Mouse (Mus musculus) embryonic facial prominence, embryonic 11.5 days (tissue): Measurements from ENCODE around the gene Marcks. TPM values are rescaled to one million over a fixed set of nuclear protein-coding genes. Genes with fewer than 3 reads are reported as not detected.
"Not testable (repeated sequence)": the region's sequence is repeated elsewhere in the genome, so short reads cannot be mapped to it uniquely, and the experiment has no call there.

ENCODE experiments used
- ATAC-seq: fragments of 200-750 bp; cut with Nextera tagmentation; replicated peaks from 2 replicates; pipeline ENCODE4 v1.8.0; 2017; ENCODE audit warnings: low read depth; ENCODE audit not compliant: insufficient number of reproducible peaks, low FRiP score, low TSS enrichment
- DNase-seq: peaks from one replicate; pipeline ENCODE4 v3.0.0-alpha.2; 2015; ENCODE audit warnings: low spot score
- H3K27ac ChIP-seq: fragments of 300-500 bp; sonication (generic); replicated peaks from 2 replicates; pipeline ENCODE4 v1.5.1; 2014; ENCODE audit warnings: mild to moderate bottlenecking, low read depth, low read length, control low read depth
- H3K27me3 ChIP-seq: fragments of 300-500 bp; sonication (generic); 2 replicates; pipeline ENCODE4 v1.6.1; 2014; ENCODE audit warnings: mild to moderate bottlenecking, low read length, moderate library complexity, mixed read lengths; ENCODE audit not compliant: control insufficient read depth, insufficient read depth
- H3K36me3 ChIP-seq: fragments of 300-500 bp; sonication (generic); replicated peaks from 2 replicates; pipeline ENCODE4 v1.6.1; 2014; ENCODE audit warnings: low read depth, mild to moderate bottlenecking, low read length, moderate library complexity, mixed read lengths; ENCODE audit not compliant: control insufficient read depth, insufficient read depth
- H3K4me1 ChIP-seq: fragments of 300-500 bp; sonication (generic); 2 replicates; pipeline ENCODE4 v1.6.1; 2014; ENCODE audit warnings: low read length, mixed read lengths; ENCODE audit not compliant: control insufficient read depth, insufficient read depth
- H3K4me2 ChIP-seq: fragments of 300-500 bp; sonication (generic); 2 replicates; pipeline ENCODE4 v1.6.1; 2014; ENCODE audit warnings: low read depth, mild to moderate bottlenecking, control low read depth, low read length, moderate library complexity
- H3K4me3 ChIP-seq: fragments of 300-500 bp; sonication (generic); 2 replicates; pipeline ENCODE4 v1.5.1; 2014; ENCODE audit warnings: low read depth, low read length, control low read depth
- H3K9ac ChIP-seq: fragments of 300-500 bp; sonication (generic); replicated peaks from 2 replicates; pipeline ENCODE4 v1.6.1; 2014; ENCODE audit warnings: mild to moderate bottlenecking, control low read depth, low read length
- H3K9me3 ChIP-seq: fragments of 300-500 bp; sonication (generic); replicated peaks from 2 replicates; pipeline ENCODE4 v1.6.1; 2016; ENCODE audit warnings: mild to moderate bottlenecking, low read length, inconsistent platforms, mixed read lengths; ENCODE audit not compliant: control insufficient read depth
- WGBS: fragments of 180-500 bp; shearing (Covaris S2); extraction: QIAGEN DNeasy Blood & Tissue Kit; methylation state at CpG from one replicate; pipeline ENCODE4 v1.1.7; 2014; 5-methylcytosine and 5-hydroxymethylcytosine counted together
- polyA plus RNA-seq: library from polyadenylated mRNA; unstranded; fragments of >200 nt; fragmentation: Nextera tagmentation; extraction: Ambion mirVana; gene quantifications from 2 replicates; pipeline ENCODE4 v1.2.1, GENCODE M21; 2014

Marcks gene
- polyA plus RNA-seq, 1 experiment from 2014 or later, result 341 TPM

GRCm38 (mm10) chr10:37101733-37102132 is 37.0 kb downstream of the Marcks start:
- no peaks in the 10 kb centered on the region for H3K27me3 ChIP-seq
- no peak overlapping the region for H3K9ac ChIP-seq
- DNase-seq, result no peak
- H3K4me3 ChIP-seq, result no peak overlapping the region
- H3K36me3 ChIP-seq, result no peaks in the 10 kb centered on the region
- H3K9me3 ChIP-seq, result no peaks in the 10 kb centered on the region
- H3K4me1 ChIP-seq, result no peaks in the 10 kb centered on the region
- H3K4me2 ChIP-seq, result no peak overlapping the region
- WGBS, result 78% methylated on average over 2 of the region's 2 CpGs
- H3K27ac ChIP-seq, result no peak overlapping the region
- no peak for ATAC-seq

GRCm38 (mm10) chr10:37096529-37096928 is 42.2 kb downstream of the Marcks start:
- H3K27ac ChIP-seq, result no peak overlapping the region
- no peaks in the 10 kb centered on the region for H3K9me3 ChIP-seq
- H3K4me2 ChIP-seq, result no peak overlapping the region
- WGBS, result 91% methylated on average over 3 of the region's 3 CpGs
- no peaks in the 10 kb centered on the region for H3K4me1 ChIP-seq
- no peaks in the 10 kb centered on the region for H3K36me3 ChIP-seq
- no peak overlapping the region for H3K4me3 ChIP-seq
- DNase-seq (no peak), ATAC-seq (no peak)
- H3K9ac ChIP-seq, result no peak overlapping the region
- H3K27me3 ChIP-seq, result no peaks in the 10 kb centered on the region

- no peak for ATAC-seq
- Histone ChIP-seq H3K27ac (no peak overlapping the region), H3K4me2 (no peak overlapping the region), H3K4me1 (no peaks in the 10 kb centered on the region), H3K9ac (no peak overlapping the region), H3K9me3 (no peaks in the 10 kb centered on the region), H3K27me3 (no peaks in the 10 kb centered on the region), H3K36me3 (no peaks in the 10 kb centered on the region), H3K4me3 (no peak overlapping the region)
- DNase-seq, result no peak
- 69% methylated on average over 6 of the region's 6 CpGs for WGBS
Measured at GRCm38 (mm10) chr10:37095803-37096202, 42.9 kb downstream of the Marcks start.

- Histone ChIP-seq H3K4me2 (no peak overlapping the region), H3K4me1 (no peaks in the 10 kb centered on the region), H3K27me3 (no peaks in the 10 kb centered on the region), H3K27ac (no peak overlapping the region), H3K36me3 (no peaks in the 10 kb centered on the region), H3K9ac (no peak overlapping the region), H3K4me3 (no peak overlapping the region), H3K9me3 (no peaks in the 10 kb centered on the region)
- no peak for ATAC-seq
- no peak for DNase-seq
Measured at GRCm38 (mm10) chr10:37093306-37093705, 45.4 kb downstream of the Marcks start.

- H3K4me2 ChIP-seq, result no peak overlapping the region
- no peak overlapping the region for H3K4me3 ChIP-seq
- no peaks in the 10 kb centered on the region for H3K9me3 ChIP-seq
- H3K36me3 ChIP-seq, result no peaks in the 10 kb centered on the region
- 88% methylated on average over 3 of the region's 3 CpGs for WGBS
- ATAC-seq (no peak), DNase-seq (no peak)
- no peak overlapping the region for H3K9ac ChIP-seq
- no peaks in the 10 kb centered on the region for H3K27me3 ChIP-seq
- H3K4me1 ChIP-seq, result no peaks in the 10 kb centered on the region
- no peak overlapping the region for H3K27ac ChIP-seq
Measured at GRCm38 (mm10) chr10:37090411-37090810, 48.3 kb downstream of the Marcks start.

GRCm38 (mm10) chr10:37084071-37084470 is 54.6 kb downstream of the Marcks start:
- H3K9me3 ChIP-seq, H3K27me3 ChIP-seq, H3K4me2 ChIP-seq, H3K9ac ChIP-seq, H3K4me3 ChIP-seq, DNase-seq, H3K27ac ChIP-seq, ATAC-seq, H3K36me3 ChIP-seq, H3K4me1 ChIP-seq: not testable (repeated sequence)
- 78% methylated on average over 2 of the region's 2 CpGs for WGBS

Other genes with a start within 250 kb of the Marcks start
- gene Hdac2, start 164.4 kb downstream of the Marcks start, polyA plus RNA-seq, result 427 and 458 TPM in 2 replicates